Mouse (Mus musculus) gastrocnemius, postnatal 25 days (tissue): ENCODE data around the gene Gli1. TPM values are rescaled to one million over a fixed set of nuclear protein-coding genes. Genes with fewer than 3 reads are reported as not detected.

Experiments used
- total RNA-seq, 2 experiments: library from RNA; stranded (reverse); gene quantifications; 1 replicate in 1 of 2; 2 replicates in 1 of 2; pipeline ENCODE4 v1.2.3; 2021

Gene Gli1
- total RNA-seq, 2 experiments from 2014 or later: 0.74 to 1.5 TPM

Other genes with a start within 250 kb of the Gli1 start
- 10 to 100 TPM; 11.3 to 13.9 TPM for gene Os9, start 220.8 kb downstream of the Gli1 start, total RNA-seq
- under 1 TPM; 0.78 to 1.00 TPM for gene B4galnt1, start 176.7 kb downstream of the Gli1 start, total RNA-seq
- gene Slc26a10, start 161.3 kb downstream of the Gli1 start, total RNA-seq: 1 to 10 TPM; 3.3 to 6.5 TPM
- 1 to 10 TPM; 8.7 to 9.3 TPM for gene Arhgef25, start 151.9 kb downstream of the Gli1 start, total RNA-seq
- 10 to 100 TPM; 18.9 to 19.6 TPM for gene Dtx3, start 146.2 kb downstream of the Gli1 start, total RNA-seq
- gene Pip4k2c, start 130.4 kb downstream of the Gli1 start, total RNA-seq: 1 to 10 TPM; 4.7 to 6.9 TPM
- under 1 TPM; 0.18 to 0.62 TPM for gene Kif5a, start 78.6 kb downstream of the Gli1 start, total RNA-seq
- 10 to 100 TPM; 88.3 to 90.8 TPM for gene Dctn2, start 75.6 kb downstream of the Gli1 start, total RNA-seq
- 10 to 100 TPM; 12.7 to 14.3 TPM for gene Mbd6, start 53.0 kb downstream of the Gli1 start, total RNA-seq
- 10 to 100 TPM; 48.3 to 53.5 TPM for gene Mars, start 30.2 kb downstream of the Gli1 start, total RNA-seq
- 1 to 10 TPM; 1.4 to 1.7 TPM for gene Arhgap9, start 20.0 kb downstream of the Gli1 start, total RNA-seq
- not detected for gene Inhbe, start 12.4 kb upstream of the Gli1 start, total RNA-seq
- not detected for gene Inhbc, start 28.5 kb upstream of the Gli1 start, total RNA-seq
- 100 to 1,000 TPM in 1 of 2 experiments, 10 to 100 TPM in 1; 97.8 to 120 TPM for gene R3hdm2, start 38.4 kb upstream of the Gli1 start, total RNA-seq
- gene Stac3, start 159.7 kb upstream of the Gli1 start, total RNA-seq: 100 to 1,000 TPM; 308 to 367 TPM
- gene Ndufa4l2, start 173.0 kb upstream of the Gli1 start, total RNA-seq: 10 to 100 TPM; 11.4 to 15.1 TPM
- gene Shmt2, start 180.5 kb upstream of the Gli1 start, total RNA-seq: 10 to 100 TPM; 24.9 to 26.6 TPM
- gene Nxph4, start 192.6 kb upstream of the Gli1 start, total RNA-seq: under 1 TPM; 0.26 to 0.32 TPM